Comparison of ENCODE assay signal across 19 mouse cellular contexts in the genomic region with DNA sequence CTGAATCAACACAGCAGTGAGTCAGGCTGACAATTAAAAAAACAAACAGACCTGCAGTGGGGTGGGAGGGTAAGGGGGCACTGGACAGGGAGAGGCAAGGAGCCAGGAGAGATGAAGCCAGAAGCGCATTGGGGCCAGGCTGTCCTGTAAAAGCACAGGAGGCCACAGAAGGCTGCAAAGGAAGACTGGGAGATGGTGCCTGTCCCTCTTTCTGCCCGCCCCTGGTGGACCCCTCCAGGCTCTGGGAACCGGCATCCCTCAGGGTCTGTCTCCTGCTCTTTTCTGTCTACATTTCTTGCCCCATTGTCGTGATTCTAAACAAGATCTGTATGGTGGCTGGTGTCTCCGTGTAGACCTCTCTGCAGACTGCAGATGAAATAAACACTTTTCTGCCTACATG. TPM values are rescaled to one million over a fixed set of nuclear protein-coding genes. Genes with fewer than 3 reads are reported as not detected.
DNase-seq lines count a peak whose midpoint lies in the region; ATAC-seq and TF ChIP-seq lines count a peak whose summit lies in the region.
"Had no signal": no experiment of that assay in that cellular context is flagged by ENCODE, and none has a peak within 500 bp of the region (broad histone marks: within the 10 kb centered on the region; RNA-seq: fewer than 3 reads in every experiment).

No protein-coding gene starts in this region.

- no peak overlapping the region for H3K4me3 ChIP-seq in heart, adult 2 months
- no peak overlapping the region for H3K4me3 ChIP-seq in midbrain, embryonic 13.5 days (replicated peaks)
- H3K4me3 ChIP-seq in midbrain, embryonic 15.5 days = no peak overlapping the region
- H3K4me3 ChIP-seq: embryonic facial prominence, embryonic 10.5 days; embryonic facial prominence, embryonic 12.5 days; forebrain, embryonic 12.5 days had no signal

- no peak for TF ChIP-seq POLR2A in heart, adult 2 months (IDR thresholded peaks at IDR 0.05; ENCODE audit: insufficient read depth, low read depth, low read length)

- peaks cover 1% of the 10 kb centered on the region; the same call in 1 of the 2 replicates for H3K4me1 ChIP-seq in heart, adult 2 months (ENCODE audit: control insufficient read depth, insufficient read depth, low read length)
- no peaks in the 10 kb centered on the region for H3K4me1 ChIP-seq in midbrain, embryonic 13.5 days (replicated peaks)
- no peaks in the 10 kb centered on the region for H3K4me1 ChIP-seq in midbrain, embryonic 15.5 days
- H3K4me1 ChIP-seq: embryonic facial prominence, embryonic 10.5 days; forebrain, embryonic 12.5 days had no signal

- H3K4me2 ChIP-seq in midbrain, embryonic 13.5 days (replicated peaks) = no peak overlapping the region
- no peak overlapping the region for H3K4me2 ChIP-seq in midbrain, embryonic 15.5 days
- H3K4me2 ChIP-seq: embryonic facial prominence, embryonic 12.5 days; forebrain, embryonic 12.5 days had no signal

- H3K27me3 ChIP-seq in heart, adult 2 months (ENCODE audit: control insufficient read depth, insufficient read depth, low read length) = no peaks in the 10 kb centered on the region
- no peaks in the 10 kb centered on the region for H3K27me3 ChIP-seq in midbrain, embryonic 13.5 days
- H3K27me3 ChIP-seq in midbrain, embryonic 15.5 days (replicated peaks) = no peaks in the 10 kb centered on the region
- H3K27me3 ChIP-seq: embryonic facial prominence, embryonic 12.5 days; forebrain, embryonic 12.5 days; Patski had no signal

- no peaks in the 10 kb centered on the region for H3K9me3 ChIP-seq in midbrain, embryonic 13.5 days
- no peaks in the 10 kb centered on the region for H3K9me3 ChIP-seq in midbrain, embryonic 15.5 days
- H3K9me3 ChIP-seq: embryonic facial prominence, embryonic 10.5 days; embryonic facial prominence, embryonic 12.5 days; forebrain, embryonic 12.5 days had no signal

- no peak for ATAC-seq in midbrain, embryonic 13.5 days
- ATAC-seq in midbrain, embryonic 15.5 days (replicated peaks) = no peak
- ATAC-seq: Patski had no signal

- WGBS in heart, adult 2 months = 75% methylated on average over 5 of the region's 5 CpGs
- 78% methylated on average over 5 of the region's 5 CpGs for WGBS in midbrain, embryonic 13.5 days
- 73% methylated on average over 5 of the region's 5 CpGs for WGBS in midbrain, embryonic 15.5 days

- DNase-seq in heart, adult 11 months = peak; percentile 89
- no peak for DNase-seq in heart, adult 2 months
- DNase-seq in NIH3T3 (ENCODE audit: low read depth) = peak; percentile 19
- DNase-seq in gastrocnemius, postnatal 14 days = no peak
- DNase-seq: adrenal gland, adult 8-10 months; adrenal gland, postnatal 14 days; adrenal gland, postnatal 36 days; cerebellum, adult 11-12 months; cerebellum, adult 2 months; cerebellum, adult 9-10 months; cerebellum, postnatal 10 days; cerebellum, postnatal 25 days; forebrain, postnatal 0 days had no signal

- H3K9ac ChIP-seq in heart, adult 2 months (ENCODE audit: low read depth, low read length) = no peak overlapping the region
- 0 out of 2 replicates have a peak overlapping the region, but pooled peaks have one; percentile 1 for H3K9ac ChIP-seq in midbrain, embryonic 13.5 days (replicated peaks)
- no peak overlapping the region for H3K9ac ChIP-seq in midbrain, embryonic 15.5 days
- H3K9ac ChIP-seq: embryonic facial prominence, embryonic 12.5 days; forebrain, embryonic 12.5 days; forebrain, postnatal 0 days had no signal

- TF ChIP-seq CTCF in heart, adult 2 months (IDR thresholded peaks at IDR 0.05) = no peak

- no peaks in the 10 kb centered on the region for H3K79me2 ChIP-seq in heart, adult 2 months (replicated peaks; ENCODE audit: control insufficient read depth, insufficient read depth, low read length)

- H3K36me3 ChIP-seq in heart, adult 2 months (ENCODE audit: control insufficient read depth, insufficient read depth, low read length) = no peaks in the 10 kb centered on the region
- no peaks in the 10 kb centered on the region for H3K36me3 ChIP-seq in midbrain, embryonic 13.5 days
- H3K36me3 ChIP-seq in midbrain, embryonic 15.5 days (replicated peaks) = no peaks in the 10 kb centered on the region
- H3K36me3 ChIP-seq: embryonic facial prominence, embryonic 10.5 days; embryonic facial prominence, embryonic 12.5 days; forebrain, embryonic 12.5 days had no signal

- H3K27ac ChIP-seq in heart, adult 2 months = no peak overlapping the region
- H3K27ac ChIP-seq in midbrain, embryonic 13.5 days = no peak overlapping the region
- H3K27ac ChIP-seq in midbrain, embryonic 15.5 days = no peak overlapping the region
- H3K27ac ChIP-seq: embryonic facial prominence, embryonic 10.5 days; embryonic facial prominence, embryonic 12.5 days; forebrain, embryonic 12.5 days had no signal

- intact Hi-C loops in heart, adult 2 months (cut with DNase I) = loop anchor here (1.0 to 5.0 kb wide), 4 partner anchors 33 to 287 kb away; a partner anchor contains a TSS
- intact Hi-C loops in gastrocnemius, postnatal 14 days (cut with DNase I; ENCODE audit: low total_unique reads) = loop anchor here (2.0 to 5.0 kb wide), 2 partner anchors 201 to 288 kb away; no protein-coding TSS in a partner anchor

- TF ChIP-seq EP300 in heart, adult 2 months (IDR thresholded peaks at IDR 0.05; ENCODE audit: insufficient read depth, low read depth, low read length) = no peak

RNA-seq across cellular contexts. Expression of a gene that starts 13.0 kb away (rescaled TPM):
- 10 to 100 TPM; 13.0 to 14.6 TPM for total RNA-seq in heart, adult 2 months (2021)
- polyA plus RNA-seq in heart, adult 2 months (2012; rRNA removed) = 5.8 and 11.1 TPM in 2 replicates
- polyA plus RNA-seq in midbrain, embryonic 13.5 days (2015; fragmentation: Nextera tagmentation; extraction: Ambion mirVana) = 99.7 and 102 TPM in 2 replicates
- polyA plus RNA-seq in midbrain, embryonic 15.5 days (2015; fragmentation: Nextera tagmentation; extraction: Ambion mirVana) = 86.0 and 91.8 TPM in 2 replicates
- total RNA-seq in gastrocnemius, postnatal 14 days (2021) = 10 to 100 TPM; 15.5 to 16.9 TPM

RNA-seq across cellular contexts. Expression of a gene that starts 33.5 kb away (rescaled TPM):
- total RNA-seq in heart, adult 2 months (2021) = 10 to 100 TPM; 16.5 to 18.7 TPM
- 14.8 and 18.1 TPM in 2 replicates for polyA plus RNA-seq in heart, adult 2 months (2012; rRNA removed)
- 0.62 and 0.86 TPM in 2 replicates for polyA plus RNA-seq in midbrain, embryonic 13.5 days (2015; fragmentation: Nextera tagmentation; extraction: Ambion mirVana)
- polyA plus RNA-seq in midbrain, embryonic 15.5 days (2015; fragmentation: Nextera tagmentation; extraction: Ambion mirVana) = 0.59 and 0.60 TPM in 2 replicates
- 10 to 100 TPM in 1 of 2 experiments, 1 to 10 TPM in 1; 6.3 to 10.1 TPM for total RNA-seq in gastrocnemius, postnatal 14 days (2021)

Comparison
In these comparisons a context has a peak if more than half of its experiments do, and no peak if none do; other contexts are left out.
1. DNase-seq: peak in heart, adult 11 months (single experiment) and NIH3T3 (single experiment); none in heart, adult 2 months (0 of 2) and gastrocnemius, postnatal 14 days (single experiment).